Mouse (Mus musculus): ENCODE measurements around the gene Slc1a4. TPM values are rescaled to one million over a fixed set of nuclear protein-coding genes. Genes with fewer than 3 reads are reported as not detected.

Gene Slc1a4
- total and polyA plus RNA-seq, 2 experiments from 2014 or later: 71.4 to 199 TPM

DNA sequence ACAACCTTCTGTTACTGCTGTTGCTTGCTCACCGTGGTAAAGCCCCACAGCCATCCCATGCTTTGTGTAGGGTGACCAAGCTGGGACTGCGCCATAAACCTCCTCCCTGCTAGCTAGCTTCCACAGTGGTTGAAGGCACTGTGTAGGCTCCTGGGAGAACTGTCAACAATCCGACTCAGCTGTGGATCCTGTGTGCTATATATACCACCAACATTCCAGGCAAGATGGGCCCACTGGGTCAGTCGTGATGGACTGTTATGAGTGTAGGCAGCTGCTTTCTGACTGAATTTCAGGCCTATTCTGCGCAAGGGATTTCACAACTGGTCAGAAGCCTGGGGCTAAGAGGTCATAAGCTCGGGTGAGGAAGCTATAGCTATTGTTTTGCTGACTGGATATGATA, 32.6 kb downstream of the Slc1a4 start:
- TF ChIP-seq CTCF (IDR thresholded peaks at IDR 0.05; ENCODE audit: low read depth): no peak
- H3K4me3 ChIP-seq (ENCODE audit: low read length): no peak overlapping the region
- DNase-seq (ENCODE audit: low spot score) (no peak), ATAC-seq (no peak)
- H3K27ac ChIP-seq: no peak overlapping the region
- H3K36me3 ChIP-seq (ENCODE audit: insufficient read depth, low read length): peaks cover 23% of the 10 kb centered on the region
- no peaks in the 10 kb centered on the region for H3K27me3 ChIP-seq (ENCODE audit: insufficient read depth, low read length)
- H3K9ac ChIP-seq (replicated peaks; ENCODE audit: low read length): no peak overlapping the region
- no peaks in the 10 kb centered on the region for H3K4me1 ChIP-seq (ENCODE audit: insufficient read depth, low read length)
- WGBS: 79% methylated on average over 6 of the region's 6 CpGs
- no peak overlapping the region for H3K4me2 ChIP-seq (ENCODE audit: low read depth, low read length)
- H3K9me3 ChIP-seq (ENCODE audit: low read length): no peaks in the 10 kb centered on the region

DNA sequence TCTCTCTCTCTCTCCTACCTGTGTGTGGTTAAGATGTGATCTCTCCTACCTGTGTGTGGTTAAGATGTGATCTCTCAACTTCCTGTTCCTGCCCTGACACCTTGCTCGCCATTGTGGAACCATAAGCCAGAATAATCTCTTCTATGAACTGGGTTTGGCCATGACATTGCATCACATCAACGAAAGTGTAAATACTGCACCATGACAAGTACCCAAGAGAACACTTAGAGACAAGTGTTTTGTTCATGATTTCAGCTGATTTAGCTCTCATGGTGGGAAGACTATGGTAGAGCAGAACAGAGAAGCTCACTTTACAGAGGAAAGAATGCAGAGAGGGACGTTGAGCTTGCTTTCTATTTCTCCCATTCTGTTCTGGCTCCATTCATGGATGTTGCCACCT, 48.0 kb downstream of the Slc1a4 start:
- WGBS: 89% methylated on average over 3 of the region's 3 CpGs
- no peak for TF ChIP-seq CTCF (IDR thresholded peaks at IDR 0.05; ENCODE audit: low read depth)
- no peaks in the 10 kb centered on the region for H3K4me1 ChIP-seq (ENCODE audit: insufficient read depth, low read length)

GRCm38 (mm10) chr11:20282601-20283219, 49.8 kb downstream of the Slc1a4 start:
- 75% methylated on average over 2 of the region's 2 CpGs for WGBS
- TF ChIP-seq CTCF (IDR thresholded peaks at IDR 0.05; ENCODE audit: low read depth): no peak
- no peak overlapping the region for H3K4me3 ChIP-seq (ENCODE audit: low read length)
- H3K9me3 ChIP-seq (ENCODE audit: low read length): no peaks in the 10 kb centered on the region
- H3K27ac ChIP-seq: no peak overlapping the region
- no peaks in the 10 kb centered on the region for H3K36me3 ChIP-seq (ENCODE audit: insufficient read depth, low read length)
- no peaks in the 10 kb centered on the region for H3K4me1 ChIP-seq (ENCODE audit: insufficient read depth, low read length)
- DNase-seq (ENCODE audit: low spot score): no peak
- no peak overlapping the region for H3K9ac ChIP-seq (replicated peaks; ENCODE audit: low read length)
- H3K27me3 ChIP-seq (ENCODE audit: insufficient read depth, low read length): no peaks in the 10 kb centered on the region
- ATAC-seq: no peak
- H3K4me2 ChIP-seq (ENCODE audit: low read depth, low read length): no peak overlapping the region

More for the DNA sequence above, 48.0 kb downstream of the Slc1a4 start:
- H3K4me3 ChIP-seq (ENCODE audit: low read length): no peak overlapping the region
- H3K27me3 ChIP-seq (ENCODE audit: insufficient read depth, low read length): no peaks in the 10 kb centered on the region
- DNase-seq (ENCODE audit: low spot score): no peak
- H3K9ac ChIP-seq (replicated peaks; ENCODE audit: low read length): no peak overlapping the region
- no peak for ATAC-seq
- H3K4me2 ChIP-seq (ENCODE audit: low read depth, low read length): no peak overlapping the region
- H3K36me3 ChIP-seq (ENCODE audit: insufficient read depth, low read length): no peaks in the 10 kb centered on the region
- H3K27ac ChIP-seq: no peak overlapping the region
- no peaks in the 10 kb centered on the region for H3K9me3 ChIP-seq (ENCODE audit: low read length)

DNA sequence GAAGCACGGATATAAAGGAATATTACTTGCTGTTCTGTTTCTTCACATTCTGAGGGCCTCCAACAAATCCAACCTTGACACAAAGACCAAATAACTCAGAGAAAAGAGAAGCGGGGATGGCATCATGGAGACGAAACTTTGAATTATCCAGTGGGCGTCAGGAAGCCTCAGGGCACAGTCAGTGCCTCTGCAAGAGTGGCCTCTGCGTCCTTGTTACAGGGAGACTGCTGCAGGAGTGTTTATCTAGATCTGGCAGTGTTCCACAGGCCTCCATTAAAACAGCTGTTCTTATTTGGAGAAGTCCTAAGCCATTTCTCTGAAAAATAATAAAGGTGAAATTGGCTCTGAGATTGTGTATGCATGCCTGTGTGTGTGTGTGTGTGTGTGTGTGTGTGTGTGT, 51.5 kb downstream of the Slc1a4 start:
- DNase-seq (ENCODE audit: low spot score) (no peak), ATAC-seq (no peak)
- Histone ChIP-seq H3K9me3 (ENCODE audit: low read length) (no peaks in the 10 kb centered on the region), H3K4me2 (ENCODE audit: low read depth, low read length) (no peak overlapping the region), H3K4me1 (ENCODE audit: insufficient read depth, low read length) (no peaks in the 10 kb centered on the region), H3K27me3 (ENCODE audit: insufficient read depth, low read length) (no peaks in the 10 kb centered on the region), H3K36me3 (ENCODE audit: insufficient read depth, low read length) (no peaks in the 10 kb centered on the region), H3K27ac (no peak overlapping the region), H3K4me3 (ENCODE audit: low read length) (no peak overlapping the region), H3K9ac (replicated peaks; ENCODE audit: low read length) (no peak overlapping the region)
- 77% methylated on average over 5 of the region's 5 CpGs for WGBS
- TF ChIP-seq CTCF (IDR thresholded peaks at IDR 0.05; ENCODE audit: low read depth): no peak

- no peaks in the 10 kb centered on the region for H3K4me1 ChIP-seq (ENCODE audit: insufficient read depth, low read length)
- 62% methylated on average over 5 of the region's 5 CpGs for WGBS
- ATAC-seq: 0 out of 2 replicates have a peak, but pooled peaks have one; percentile 40
These were observed 53.8 kb downstream of the Slc1a4 start for GRCm38 (mm10) chr11:20278702-20279101.

GRCm38 (mm10) chr11:20277106-20277505, 55.4 kb downstream of the Slc1a4 start:
- no peaks in the 10 kb centered on the region for H3K9me3 ChIP-seq (ENCODE audit: low read length)
- ATAC-seq (no peak), DNase-seq (ENCODE audit: low spot score) (no peak)
- no peak overlapping the region for H3K9ac ChIP-seq (replicated peaks; ENCODE audit: low read length)
- no peak overlapping the region for H3K4me2 ChIP-seq (ENCODE audit: low read depth, low read length)
- no peaks in the 10 kb centered on the region for H3K36me3 ChIP-seq (ENCODE audit: insufficient read depth, low read length)
- H3K4me1 ChIP-seq (ENCODE audit: insufficient read depth, low read length): no peaks in the 10 kb centered on the region
- TF ChIP-seq CTCF (IDR thresholded peaks at IDR 0.05; ENCODE audit: low read depth): no peak
- H3K4me3 ChIP-seq (ENCODE audit: low read length): no peak overlapping the region
- 70% methylated on average over 2 of the region's 2 CpGs for WGBS
- H3K27me3 ChIP-seq (ENCODE audit: insufficient read depth, low read length): no peaks in the 10 kb centered on the region
- H3K27ac ChIP-seq: no peak overlapping the region

More at GRCm38 (mm10) chr11:20278702-20279101, 53.8 kb downstream of the Slc1a4 start:
- Histone ChIP-seq H3K4me2 (ENCODE audit: low read depth, low read length) (no peak overlapping the region), H3K27ac (no peak overlapping the region), H3K9me3 (ENCODE audit: low read length) (no peaks in the 10 kb centered on the region), H3K9ac (replicated peaks; ENCODE audit: low read length) (no peak overlapping the region), H3K27me3 (ENCODE audit: insufficient read depth, low read length) (no peaks in the 10 kb centered on the region), H3K4me3 (ENCODE audit: low read length) (no peak overlapping the region), H3K36me3 (ENCODE audit: insufficient read depth, low read length) (no peaks in the 10 kb centered on the region)
- peak; percentile 13 for DNase-seq (ENCODE audit: low spot score)
- TF ChIP-seq CTCF (IDR thresholded peaks at IDR 0.05; ENCODE audit: low read depth): no peak

- H3K4me1 ChIP-seq (ENCODE audit: insufficient read depth, low read length): no peaks in the 10 kb centered on the region
- H3K36me3 ChIP-seq (ENCODE audit: insufficient read depth, low read length): no peaks in the 10 kb centered on the region
- TF ChIP-seq CTCF (IDR thresholded peaks at IDR 0.05; ENCODE audit: low read depth): no peak
- no peak overlapping the region for H3K27ac ChIP-seq
- no peak overlapping the region for H3K9ac ChIP-seq (replicated peaks; ENCODE audit: low read length)
- H3K4me3 ChIP-seq (ENCODE audit: low read length): no peak overlapping the region
- no peaks in the 10 kb centered on the region for H3K27me3 ChIP-seq (ENCODE audit: insufficient read depth, low read length)
- DNase-seq (ENCODE audit: low spot score) (no peak), ATAC-seq (no peak)
- H3K4me2 ChIP-seq (ENCODE audit: low read depth, low read length): no peak overlapping the region
- no peaks in the 10 kb centered on the region for H3K9me3 ChIP-seq (ENCODE audit: low read length)
- 74% methylated on average over 2 of the region's 2 CpGs for WGBS
These were observed 56.5 kb downstream of the Slc1a4 start for GRCm38 (mm10) chr11:20275974-20276373.
